Mouse (Mus musculus) neural tube, embryonic 11.5 days (tissue): ENCODE measurements around the gene Mgrn1. TPM values are rescaled to one million over a fixed set of nuclear protein-coding genes. Genes with fewer than 3 reads are reported as not detected.

Experiments
- ATAC-seq: fragments of 200-750 bp; cut with Nextera tagmentation; 2 replicates; pipeline ENCODE4 v1.8.0; 2017; ENCODE audit warnings: moderate number of reproducible peaks, mild to moderate bottlenecking, moderate TSS enrichment, moderate library complexity; ENCODE audit not compliant: insufficient read depth, low FRiP score, low TSS enrichment
- DNase-seq: peaks from one replicate; pipeline ENCODE4 v3.0.0-alpha.2; 2015; ENCODE audit warnings: low spot score
- H3K27ac ChIP-seq: fragments of 300-500 bp; sonication (generic); 2 replicates; pipeline ENCODE4 v1.5.1; 2014; ENCODE audit warnings: low read depth, mild to moderate bottlenecking, low read length
- H3K27me3 ChIP-seq: fragments of 300-500 bp; sonication (generic); 2 replicates; pipeline ENCODE4 v1.6.1; 2014; ENCODE audit warnings: mild to moderate bottlenecking, low read length, mixed read lengths; ENCODE audit not compliant: control insufficient read depth, insufficient read depth
- H3K36me3 ChIP-seq: fragments of 300-500 bp; sonication (generic); 2 replicates; pipeline ENCODE4 v1.6.1; 2014; ENCODE audit warnings: mild to moderate bottlenecking, low read length, moderate library complexity, mixed read lengths; ENCODE audit not compliant: control insufficient read depth, insufficient read depth
- H3K4me1 ChIP-seq: fragments of 300-500 bp; sonication (generic); 2 replicates; pipeline ENCODE4 v1.6.1; 2014; ENCODE audit warnings: low read length, mixed read lengths; ENCODE audit not compliant: control insufficient read depth, insufficient read depth
- H3K4me2 ChIP-seq: fragments of 300-500 bp; sonication (generic); 2 replicates; pipeline ENCODE4 v1.6.1; 2014; ENCODE audit warnings: low read depth, mild to moderate bottlenecking, moderate library complexity
- H3K4me3 ChIP-seq: fragments of 300-500 bp; sonication (generic); 2 replicates; pipeline ENCODE4 v1.5.1; 2014; ENCODE audit warnings: low read depth, low read length
- H3K9ac ChIP-seq: fragments of 300-500 bp; sonication (generic); 2 replicates; pipeline ENCODE4 v1.6.1; 2014; ENCODE audit warnings: mild to moderate bottlenecking, low read length
- H3K9me3 ChIP-seq: fragments of 300-500 bp; sonication (generic); 2 replicates; pipeline ENCODE4 v1.6.1; 2016; ENCODE audit warnings: low read length; ENCODE audit not compliant: control insufficient read depth
- WGBS: fragments of 180-500 bp; shearing (Covaris S2); extraction: QIAGEN DNeasy Blood & Tissue Kit; methylation state at CpG from one replicate; pipeline ENCODE4 v1.1.7; 2014; 5-methylcytosine and 5-hydroxymethylcytosine counted together
- polyA plus RNA-seq: library from polyadenylated mRNA; unstranded; fragments of >200 nt; fragmentation: Nextera tagmentation; extraction: Ambion mirVana; gene quantifications from 2 replicates; pipeline ENCODE4 v1.2.1, GENCODE M21; 2014

Gene Mgrn1
- 81.6 and 85.5 TPM in 2 replicates for polyA plus RNA-seq

- Histone ChIP-seq H3K4me2 (peak within 1 kb of the TSS; percentile 51), H3K9me3 (no peaks in the 10 kb centered on the region), H3K9ac (peak within 1 kb of the TSS; percentile 86), H3K27ac (peak within 1 kb of the TSS; percentile 79), H3K36me3 (no peaks in the 10 kb centered on the region), H3K4me1 (peaks cover 8% of the 10 kb centered on the region; the same call in 1 of the 2 replicates), H3K4me3 (peak within 1 kb of the TSS; percentile 84), H3K27me3 (no peaks in the 10 kb centered on the region)
- WGBS: 0% methylated on average over 67 of the region's 74 CpGs
- ATAC-seq (peak; percentile 86), DNase-seq (peak; percentile 91)
These were observed at the start of gene Mgrn1 for GRCm38 (mm10) chr16:4885760-4886689. Gene Mgrn1 (plus strand): TSS chr16:4886249.

- ATAC-seq: no peak
- DNase-seq: no peak
- no peaks in the 10 kb centered on the region for H3K27me3 ChIP-seq
- H3K4me2 ChIP-seq: no peak overlapping the region
- no peaks in the 10 kb centered on the region for H3K36me3 ChIP-seq
- WGBS: 90% methylated on average over 3 of the region's 3 CpGs
- H3K9me3 ChIP-seq: no peaks in the 10 kb centered on the region
- no peak overlapping the region for H3K27ac ChIP-seq
- H3K9ac ChIP-seq: no peak overlapping the region
- no peak overlapping the region for H3K4me3 ChIP-seq
- no peaks in the 10 kb centered on the region for H3K4me1 ChIP-seq
These were observed 48.4 kb upstream of the Mgrn1 start for GRCm38 (mm10) chr16:4837631-4838030.

- no peak overlapping the region for H3K9ac ChIP-seq
- H3K4me2 ChIP-seq: no peak overlapping the region
- no peak overlapping the region for H3K4me3 ChIP-seq
- DNase-seq: no peak
- no peak overlapping the region for H3K27ac ChIP-seq
- ATAC-seq: no peak
- no peaks in the 10 kb centered on the region for H3K4me1 ChIP-seq
- 80% methylated on average over 3 of the region's 3 CpGs for WGBS
- no peaks in the 10 kb centered on the region for H3K27me3 ChIP-seq
- no peaks in the 10 kb centered on the region for H3K36me3 ChIP-seq
- no peaks in the 10 kb centered on the region for H3K9me3 ChIP-seq
These were observed 46.5 kb upstream of the Mgrn1 start for GRCm38 (mm10) chr16:4839552-4839951.

- ATAC-seq (no peak), DNase-seq (no peak)
- Histone ChIP-seq H3K36me3 (no peaks in the 10 kb centered on the region), H3K27ac (no peak overlapping the region), H3K4me3 (no peak overlapping the region), H3K27me3 (no peaks in the 10 kb centered on the region), H3K9me3 (no peaks in the 10 kb centered on the region), H3K4me1 (no peaks in the 10 kb centered on the region), H3K4me2 (no peak overlapping the region), H3K9ac (no peak overlapping the region)
- 83% methylated on average over 8 of the region's 8 CpGs for WGBS
These were observed 45.8 kb upstream of the Mgrn1 start for GRCm38 (mm10) chr16:4840231-4840630.

DNA sequence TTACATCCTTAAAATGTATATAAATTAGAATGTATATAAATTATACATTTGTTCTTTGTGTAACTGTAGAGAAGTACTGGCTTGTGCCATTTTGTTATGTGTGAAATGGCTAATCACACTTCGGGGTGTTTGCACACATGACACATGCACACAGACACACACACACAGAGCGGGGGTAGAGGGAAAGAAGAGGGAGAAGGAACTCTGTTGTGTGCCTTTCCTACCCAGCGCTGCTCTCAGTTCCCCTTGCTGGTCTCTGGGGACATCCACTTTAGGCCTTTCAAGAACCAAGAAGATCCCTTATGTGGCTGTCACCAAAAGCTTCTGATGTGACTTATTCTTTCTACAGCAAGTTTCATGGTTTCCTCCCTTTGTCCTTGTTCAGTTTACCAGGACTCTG is 39.0 kb upstream of the Mgrn1 start:
- no peak for ATAC-seq
- H3K9ac ChIP-seq: no peak overlapping the region
- no peaks in the 10 kb centered on the region for H3K9me3 ChIP-seq
- no peak overlapping the region for H3K4me3 ChIP-seq
- no peak overlapping the region for H3K27ac ChIP-seq
- no peaks in the 10 kb centered on the region for H3K36me3 ChIP-seq
- 86% methylated on average over 3 of the region's 3 CpGs for WGBS
- no peak for DNase-seq
- no peaks in the 10 kb centered on the region for H3K27me3 ChIP-seq
- no peaks in the 10 kb centered on the region for H3K4me1 ChIP-seq
- no peak overlapping the region for H3K4me2 ChIP-seq

DNA sequence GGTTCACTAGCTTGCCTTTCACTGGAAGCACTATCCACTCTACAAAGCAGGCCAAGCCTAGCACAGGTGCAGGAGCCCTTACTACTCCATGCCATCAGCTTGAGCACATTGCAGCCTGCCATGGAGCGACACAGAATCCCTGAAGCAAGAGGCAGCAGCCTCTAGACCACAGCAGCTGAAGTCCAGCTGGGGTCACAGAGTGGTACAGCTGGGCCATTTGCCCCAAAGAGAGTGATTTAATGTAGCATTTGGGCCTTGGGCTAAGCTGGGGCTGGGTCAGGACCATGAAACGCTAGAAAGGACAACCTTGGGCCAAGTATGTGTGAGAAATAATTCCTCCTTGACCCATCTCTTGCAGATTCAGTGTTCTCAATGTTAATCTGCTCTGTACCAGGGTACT is 38.0 kb upstream of the Mgrn1 start:
- Histone ChIP-seq H3K4me1 (no peaks in the 10 kb centered on the region), H3K9me3 (no peaks in the 10 kb centered on the region), H3K27ac (no peak overlapping the region), H3K4me2 (no peak overlapping the region), H3K27me3 (no peaks in the 10 kb centered on the region), H3K9ac (no peak overlapping the region), H3K4me3 (no peak overlapping the region), H3K36me3 (no peaks in the 10 kb centered on the region)
- 77% methylated on average over 2 of the region's 2 CpGs for WGBS
- ATAC-seq (no peak), DNase-seq (no peak)

DNA sequence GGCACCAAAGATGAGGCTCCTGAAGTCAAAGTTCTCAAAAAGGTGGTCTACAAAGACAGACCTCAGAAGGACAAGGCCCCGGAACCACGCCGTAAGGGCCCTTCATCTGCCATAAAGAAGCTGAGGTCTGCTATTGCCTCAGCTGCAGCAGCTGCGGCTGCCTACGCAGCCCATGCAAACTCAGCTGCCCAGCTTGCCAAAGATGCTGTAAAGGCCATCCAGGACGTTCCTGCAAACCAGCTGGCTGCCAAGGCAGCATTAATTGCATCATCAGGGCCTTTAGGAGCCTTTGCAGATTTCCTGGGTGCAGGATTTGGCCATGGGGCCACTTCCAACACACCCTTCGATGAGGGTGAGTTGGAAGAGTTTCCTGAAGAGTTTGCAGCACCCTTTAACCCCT is 35.7 kb upstream of the Mgrn1 start:
- no peaks in the 10 kb centered on the region for H3K9me3 ChIP-seq
- H3K4me1 ChIP-seq: no peaks in the 10 kb centered on the region
- DNase-seq (no peak), ATAC-seq (no peak)
- no peaks in the 10 kb centered on the region for H3K27me3 ChIP-seq
- no peaks in the 10 kb centered on the region for H3K36me3 ChIP-seq
- no peak overlapping the region for H3K9ac ChIP-seq
- no peak overlapping the region for H3K4me3 ChIP-seq
- H3K27ac ChIP-seq: no peak overlapping the region
- no peak overlapping the region for H3K4me2 ChIP-seq
- WGBS: 78% methylated on average over 7 of the region's 7 CpGs

DNA sequence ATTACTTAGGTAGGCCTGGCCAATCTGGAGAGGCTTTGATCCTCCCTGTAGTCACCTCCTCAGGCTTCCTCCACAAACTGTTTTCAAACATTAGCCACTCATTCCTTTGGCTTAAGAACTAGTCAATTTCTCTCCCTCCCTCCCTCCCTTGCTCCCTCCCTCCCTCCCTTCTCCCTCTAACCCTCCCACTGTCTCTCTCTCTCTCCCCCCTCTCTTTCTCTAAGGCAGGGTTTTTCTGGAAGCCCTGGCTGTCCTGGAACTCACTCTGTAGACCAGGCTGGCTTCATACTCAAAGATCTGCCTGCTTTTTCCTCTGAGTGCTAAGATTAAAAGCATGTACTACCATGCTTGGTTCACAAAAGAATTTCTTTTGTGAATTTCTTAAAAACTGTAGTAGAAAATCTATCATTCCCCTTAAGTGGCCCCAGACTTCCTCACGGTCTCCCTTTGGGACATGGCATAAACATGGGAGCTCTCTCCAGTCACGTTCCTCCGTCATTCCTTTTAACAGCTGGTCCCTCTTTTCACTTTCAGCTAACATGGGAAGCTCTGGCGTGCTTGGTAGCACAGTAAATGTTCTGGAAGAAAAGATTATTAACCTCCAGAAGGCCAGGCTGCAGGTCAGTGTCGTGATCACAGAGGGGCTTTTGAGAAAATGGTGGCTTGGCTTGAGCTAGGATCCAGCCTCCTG is 35.0 kb upstream of the Mgrn1 start:
- ATAC-seq (no peak), DNase-seq (no peak)
- no peaks in the 10 kb centered on the region for H3K4me1 ChIP-seq
- no peaks in the 10 kb centered on the region for H3K9me3 ChIP-seq
- 63% methylated on average over 5 of the region's 5 CpGs for WGBS
- H3K27me3 ChIP-seq: no peaks in the 10 kb centered on the region
- H3K27ac ChIP-seq: no peak overlapping the region
- no peaks in the 10 kb centered on the region for H3K36me3 ChIP-seq
- no peak overlapping the region for H3K4me2 ChIP-seq
- no peak overlapping the region for H3K4me3 ChIP-seq
- no peak overlapping the region for H3K9ac ChIP-seq
